Mouse (Mus musculus): ENCODE measurements around the gene Tspan17.

GRCm38 (mm10) chr13:54758756-54759470, 30.3 kb upstream of the Tspan17 start:
- no peak for TF ChIP-seq POLR2A (IDR thresholded peaks at IDR 0.05; ENCODE audit: borderline replicate concordance, control insufficient read depth, low read depth, low read length)
- TF ChIP-seq CTCF (IDR thresholded peaks at IDR 0.05; ENCODE audit: control insufficient read depth, insufficient read depth, low read length), result no peak

Data from bone marrow, adult 2 months (tissue).